ENCODE assay signal across 10 mouse cellular contexts in genomic region chr5:134772522-134772921, GRCm38 (mm10). TPM values are rescaled to one million over a fixed set of nuclear protein-coding genes. Genes with fewer than 3 reads are reported as not detected.
DNase-seq lines count a peak whose midpoint lies in the region; ATAC-seq lines count a peak whose summit lies in the region.
"Had no signal": no experiment of that assay in that cellular context is flagged by ENCODE, and none has a peak within 500 bp of the region (broad histone marks: within the 10 kb centered on the region; RNA-seq: fewer than 3 reads in every experiment).

No protein-coding gene starts in this region.

- no peak overlapping the region for H3K4me3 ChIP-seq in midbrain, embryonic 13.5 days (replicated peaks)
- no peak overlapping the region for H3K4me3 ChIP-seq in forebrain, embryonic 11.5 days (ENCODE audit: low read depth, low read length)

- WGBS in midbrain, embryonic 13.5 days, result 93% methylated on average over 12 of the region's 12 CpGs
- 90% methylated on average over 12 of the region's 12 CpGs for WGBS in forebrain, embryonic 11.5 days

- intact Hi-C loops in heart, postnatal 36 days (cut with DNase I), result no loop called here

- H3K9me3 ChIP-seq in midbrain, embryonic 13.5 days, result no peaks in the 10 kb centered on the region
- no peaks in the 10 kb centered on the region for H3K9me3 ChIP-seq in forebrain, embryonic 11.5 days (ENCODE audit: control insufficient read depth, low read length)

- H3K36me3 ChIP-seq in midbrain, embryonic 13.5 days, result no peaks in the 10 kb centered on the region
- no peaks in the 10 kb centered on the region for H3K36me3 ChIP-seq in forebrain, embryonic 11.5 days (ENCODE audit: control insufficient read depth, insufficient read depth, low read length)

- H3K4me2 ChIP-seq in midbrain, embryonic 13.5 days (replicated peaks), result no peak overlapping the region
- H3K4me2 ChIP-seq in forebrain, embryonic 11.5 days (ENCODE audit: low read depth, low read length, severe bottlenecking), result no peak overlapping the region

- no peak overlapping the region for H3K9ac ChIP-seq in midbrain, embryonic 13.5 days (replicated peaks)
- no peak overlapping the region for H3K9ac ChIP-seq in forebrain, embryonic 11.5 days (ENCODE audit: low read length)

- no peak overlapping the region for H3K27ac ChIP-seq in midbrain, embryonic 13.5 days
- H3K27ac ChIP-seq in forebrain, embryonic 11.5 days (ENCODE audit: low read depth, low read length), result no peak overlapping the region

- no peaks in the 10 kb centered on the region for H3K27me3 ChIP-seq in midbrain, embryonic 13.5 days
- no peaks in the 10 kb centered on the region for H3K27me3 ChIP-seq in forebrain, embryonic 11.5 days (ENCODE audit: control insufficient read depth, insufficient read depth, low read length)

- peak; percentile 54 for DNase-seq in Muller cell, postnatal 12 days (ENCODE audit: inconsistent ontology term)
- peak; percentile 35 for DNase-seq in adrenal gland, postnatal 25 days
- DNase-seq in heart, postnatal 36 days, result peak; percentile 33 to 54
- peak; percentile 46 to 58 for DNase-seq in lung, adult 18-20 months
- DNase-seq in forebrain, embryonic 11.5 days (ENCODE audit: low spot score), result no peak
- DNase-seq: liver; retina, postnatal 1 day had no signal

- H3K4me1 ChIP-seq in midbrain, embryonic 13.5 days (replicated peaks), result no peaks in the 10 kb centered on the region
- H3K4me1 ChIP-seq in forebrain, embryonic 11.5 days (replicated peaks; ENCODE audit: control insufficient read depth, insufficient read depth, low read length), result no peaks in the 10 kb centered on the region

- ATAC-seq in midbrain, embryonic 13.5 days, result no peak
- ATAC-seq in forebrain, embryonic 11.5 days (replicated peaks; ENCODE audit: low FRiP score), result no peak
- ATAC-seq in activated CD4-positive, CD25-positive, alpha-beta regulatory T cell, adult 4 months, result no peak
- ATAC-seq: inflammation-experienced regulatory T-cells, adult 6 months had no signal

RNA-seq across cellular contexts. Expression of gene Eln, which starts 25.4 kb away (rescaled TPM):
- total RNA-seq in adrenal gland, postnatal 25 days (2021), result 26.9 and 30.1 TPM in 2 replicates
- 100 to 1,000 TPM in 1 of 2 experiments, 10 to 100 TPM in 1; 67.1 to 103 TPM for total RNA-seq in heart, postnatal 36 days (2021)
- polyA plus RNA-seq in midbrain, embryonic 13.5 days (2015; fragmentation: Nextera tagmentation; extraction: Ambion mirVana), result 2.1 and 2.6 TPM in 2 replicates
- polyA plus RNA-seq in forebrain, embryonic 11.5 days (2014; fragmentation: Nextera tagmentation; extraction: Ambion mirVana), result 1.3 and 2.2 TPM in 2 replicates
- under 1 TPM in 1 of 2 experiments, not detected in 1; 0.15 TPM for polyA plus RNA-seq in activated CD4-positive, CD25-positive, alpha-beta regulatory T cell, adult 4 months (2017; shearing (Covaris generic))
